Mouse (Mus musculus): ENCODE data around the gene Glo1. TPM values are rescaled to one million over a fixed set of nuclear protein-coding genes. Genes with fewer than 3 reads are reported as not detected.

The Glo1 gene
- polyA plus RNA-seq, 2 experiments = 87.9 to 214 TPM

- 70% methylated on average over 3 of the region's 3 CpGs for WGBS
Measured at GRCm38 (mm10) chr17:30556512-30556911, 70.2 kb downstream of the Glo1 start.

GRCm38 (mm10) chr17:30553027-30553937, 73.4 kb downstream of the Glo1 start:
- no peaks in the 10 kb centered on the region for H3K9me3 ChIP-seq (ENCODE audit: control insufficient read depth, low read length)
- no peak overlapping the region for H3K27ac ChIP-seq (replicated peaks; ENCODE audit: low read depth, low read length)
- peaks cover 19% of the 10 kb centered on the region for H3K4me1 ChIP-seq (ENCODE audit: control insufficient read depth, insufficient read depth, low read length)
- no peak for DNase-seq (ENCODE audit: low spot score)
- no peak overlapping the region for H3K4me3 ChIP-seq (replicated peaks; ENCODE audit: low read length)
- no peak overlapping the region for H3K4me2 ChIP-seq (replicated peaks; ENCODE audit: low read depth, low read length, severe bottlenecking)
- no peaks in the 10 kb centered on the region for H3K27me3 ChIP-seq (ENCODE audit: control insufficient read depth, insufficient read depth, low read length)
- ATAC-seq (ENCODE audit: low FRiP score, low read depth) = no peak
- no peaks in the 10 kb centered on the region for H3K36me3 ChIP-seq (ENCODE audit: control insufficient read depth, insufficient read depth, low read length)
- TF ChIP-seq POLR2A (IDR thresholded peaks at IDR 0.05; ENCODE audit: borderline replicate concordance, extremely low read depth, insufficient read depth, insufficient read length) = no peak
- H3K9ac ChIP-seq (ENCODE audit: low read depth, low read length, severe bottlenecking) = no peak overlapping the region
- 68% methylated on average over 4 of the region's 4 CpGs for WGBS

More at GRCm38 (mm10) chr17:30556512-30556911, 70.2 kb downstream of the Glo1 start:
- H3K27ac ChIP-seq (replicated peaks; ENCODE audit: low read depth, low read length) = no peak overlapping the region
- H3K4me3 ChIP-seq (replicated peaks; ENCODE audit: low read length) = no peak overlapping the region
- ATAC-seq (ENCODE audit: low FRiP score, low read depth) = no peak
- DNase-seq (ENCODE audit: low spot score) = no peak
- no peak overlapping the region for H3K4me2 ChIP-seq (replicated peaks; ENCODE audit: low read depth, low read length, severe bottlenecking)
- H3K36me3 ChIP-seq (ENCODE audit: control insufficient read depth, insufficient read depth, low read length) = no peaks in the 10 kb centered on the region
- no peak overlapping the region for H3K9ac ChIP-seq (ENCODE audit: low read depth, low read length, severe bottlenecking)
- H3K4me1 ChIP-seq (ENCODE audit: control insufficient read depth, insufficient read depth, low read length) = no peaks in the 10 kb centered on the region; the same call in 1 of the 2 replicates
- no peaks in the 10 kb centered on the region for H3K9me3 ChIP-seq (ENCODE audit: control insufficient read depth, low read length)
- TF ChIP-seq POLR2A (IDR thresholded peaks at IDR 0.05; ENCODE audit: borderline replicate concordance, extremely low read depth, insufficient read depth, insufficient read length) = no peak
- H3K27me3 ChIP-seq (ENCODE audit: control insufficient read depth, insufficient read depth, low read length) = no peaks in the 10 kb centered on the region

- TF ChIP-seq POLR2A (IDR thresholded peaks at IDR 0.05; ENCODE audit: borderline replicate concordance, extremely low read depth, insufficient read depth, insufficient read length) = no peak
- DNase-seq (ENCODE audit: low spot score) (peak; percentile 45), ATAC-seq (ENCODE audit: low FRiP score, low read depth) (no peak)
- Histone ChIP-seq H3K27ac (replicated peaks; ENCODE audit: low read depth, low read length) (peak overlapping the region; percentile 59), H3K4me1 (ENCODE audit: control insufficient read depth, insufficient read depth, low read length) (peaks cover 23% of the 10 kb centered on the region), H3K27me3 (ENCODE audit: control insufficient read depth, insufficient read depth, low read length) (no peaks in the 10 kb centered on the region), H3K9ac (ENCODE audit: low read depth, low read length, severe bottlenecking) (no peak overlapping the region), H3K4me2 (replicated peaks; ENCODE audit: low read depth, low read length, severe bottlenecking) (no peak overlapping the region), H3K4me3 (replicated peaks; ENCODE audit: low read length) (no peak overlapping the region), H3K9me3 (ENCODE audit: control insufficient read depth, low read length) (no peaks in the 10 kb centered on the region), H3K36me3 (ENCODE audit: control insufficient read depth, insufficient read depth, low read length) (no peaks in the 10 kb centered on the region)
- 11% methylated on average over 1 of the region's 1 CpGs for WGBS
Measured at GRCm38 (mm10) chr17:30550774-30551107, 75.9 kb downstream of the Glo1 start.

GRCm38 (mm10) chr17:30549899-30550773, 76.5 kb downstream of the Glo1 start:
- Histone ChIP-seq H3K27me3 (ENCODE audit: control insufficient read depth, insufficient read depth, low read length) (no peaks in the 10 kb centered on the region), H3K27ac (replicated peaks; ENCODE audit: low read depth, low read length) (peak overlapping the region; percentile 59), H3K36me3 (ENCODE audit: control insufficient read depth, insufficient read depth, low read length) (no peaks in the 10 kb centered on the region), H3K9ac (ENCODE audit: low read depth, low read length, severe bottlenecking) (0 out of 2 replicates have a peak overlapping the region, but pooled peaks have one; percentile 21), H3K4me1 (ENCODE audit: control insufficient read depth, insufficient read depth, low read length) (peaks cover 23% of the 10 kb centered on the region), H3K9me3 (ENCODE audit: control insufficient read depth, low read length) (no peaks in the 10 kb centered on the region), H3K4me2 (replicated peaks; ENCODE audit: low read depth, low read length, severe bottlenecking) (no peak overlapping the region), H3K4me3 (replicated peaks; ENCODE audit: low read length) (no peak overlapping the region)
- ATAC-seq (ENCODE audit: low FRiP score, low read depth) (no peak), DNase-seq (ENCODE audit: low spot score) (no peak)
- TF ChIP-seq POLR2A (IDR thresholded peaks at IDR 0.05; ENCODE audit: borderline replicate concordance, extremely low read depth, insufficient read depth, insufficient read length) = no peak
- 61% methylated on average over 9 of the region's 9 CpGs for WGBS

- no peaks in the 10 kb centered on the region for H3K27me3 ChIP-seq (ENCODE audit: control insufficient read depth, insufficient read depth, low read length)
- no peaks in the 10 kb centered on the region for H3K9me3 ChIP-seq (ENCODE audit: control insufficient read depth, low read length)
- H3K4me1 ChIP-seq (ENCODE audit: control insufficient read depth, insufficient read depth, low read length) = peaks cover 5% of the 10 kb centered on the region; the same call in 1 of the 2 replicates
- TF ChIP-seq POLR2A (IDR thresholded peaks at IDR 0.05; ENCODE audit: borderline replicate concordance, extremely low read depth, insufficient read depth, insufficient read length) = no peak
- H3K4me3 ChIP-seq (replicated peaks; ENCODE audit: low read length) = no peak overlapping the region
- 29% methylated on average over 8 of the region's 8 CpGs for WGBS
- no peak overlapping the region for H3K27ac ChIP-seq (replicated peaks; ENCODE audit: low read depth, low read length)
- H3K9ac ChIP-seq (ENCODE audit: low read depth, low read length, severe bottlenecking) = no peak overlapping the region
- ATAC-seq (ENCODE audit: low FRiP score, low read depth) (peak; percentile 75), DNase-seq (ENCODE audit: low spot score) (peak; percentile 47)
- H3K36me3 ChIP-seq (ENCODE audit: control insufficient read depth, insufficient read depth, low read length) = no peaks in the 10 kb centered on the region
- no peak overlapping the region for H3K4me2 ChIP-seq (replicated peaks; ENCODE audit: low read depth, low read length, severe bottlenecking)
Measured at GRCm38 (mm10) chr17:30539098-30539497, 87.6 kb downstream of the Glo1 start.

Data from limb, embryonic 14.5 days (tissue).